Mouse (Mus musculus) T-cell, adult 2 months (primary cell): ENCODE data around the gene Bst1.
A peak's percentile ranks its signal among the peaks of the same experiment; 100 is the strongest.

Source experiments
- DNase-seq: peaks from one replicate; pipeline ENCODE4 v3.0.0; 2022; ENCODE audit warnings: low spot score

Gene Bst1

DNA sequence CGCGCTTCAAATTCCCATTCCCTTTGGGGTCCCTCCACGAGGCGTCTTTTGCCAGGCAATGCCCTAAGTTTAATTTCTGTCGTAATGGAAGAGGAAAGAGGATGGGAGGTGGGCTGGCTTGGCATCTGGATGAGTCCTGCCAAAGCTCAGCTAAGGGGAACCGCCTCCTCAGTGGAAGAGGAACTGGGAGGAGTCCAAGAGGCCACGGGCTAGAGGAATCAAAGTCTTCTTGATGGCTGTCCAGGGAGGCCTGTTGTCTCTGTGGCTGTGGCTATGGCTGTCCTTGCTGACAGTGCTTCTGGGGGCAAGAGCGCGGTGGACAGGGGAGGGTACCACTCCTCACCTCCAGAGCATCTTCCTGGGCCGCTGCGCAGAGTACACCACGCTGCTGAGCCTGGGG is at the start of gene Bst1:
Gene Bst1 (plus strand): TSS at position 191 of the 400 bp plus-strand sequence.
- no peak for DNase-seq

GRCm38 (mm10) chr5:43770618-43771354 is 47.9 kb upstream of the Bst1 start:
- no peak for DNase-seq

DNA sequence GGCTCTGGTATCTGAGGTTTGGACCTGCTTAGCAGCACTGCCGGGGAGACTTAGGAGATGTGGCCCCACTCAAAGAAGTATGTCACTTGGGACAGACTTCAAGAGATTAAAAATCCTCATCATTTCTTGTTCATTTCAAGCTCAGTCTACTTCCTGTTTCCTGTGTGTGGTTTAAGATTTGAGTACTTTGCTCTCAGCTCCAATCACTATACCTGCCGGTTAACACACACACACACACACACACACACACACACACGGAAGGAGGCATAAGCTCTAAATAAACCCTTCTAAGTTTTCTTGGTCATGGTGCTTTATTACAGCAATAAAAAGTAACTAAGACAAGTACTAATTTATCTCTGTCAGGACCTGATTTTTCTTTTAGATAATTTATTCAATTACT is 47.1 kb upstream of the Bst1 start:
- DNase-seq: peak; percentile 65

DNA sequence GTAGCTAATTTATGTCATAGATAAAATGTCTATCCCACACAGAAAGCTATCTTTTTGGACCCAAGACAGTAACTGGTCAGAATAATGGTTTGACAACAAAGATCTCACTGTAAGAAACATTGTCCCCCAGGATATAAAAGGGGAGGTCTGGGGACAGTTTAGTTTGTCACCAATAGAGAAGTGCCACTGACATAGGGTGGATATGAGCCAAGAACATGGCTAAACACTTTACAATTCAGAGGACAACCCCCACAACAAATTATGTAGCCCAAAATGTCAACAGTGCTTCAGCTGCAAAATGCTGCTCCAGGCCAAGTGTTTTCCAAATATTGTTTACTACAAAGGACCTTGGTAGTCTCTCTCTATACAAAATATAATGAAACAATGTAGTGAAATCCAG is 42.3 kb upstream of the Bst1 start:
- DNase-seq: no peak

DNA sequence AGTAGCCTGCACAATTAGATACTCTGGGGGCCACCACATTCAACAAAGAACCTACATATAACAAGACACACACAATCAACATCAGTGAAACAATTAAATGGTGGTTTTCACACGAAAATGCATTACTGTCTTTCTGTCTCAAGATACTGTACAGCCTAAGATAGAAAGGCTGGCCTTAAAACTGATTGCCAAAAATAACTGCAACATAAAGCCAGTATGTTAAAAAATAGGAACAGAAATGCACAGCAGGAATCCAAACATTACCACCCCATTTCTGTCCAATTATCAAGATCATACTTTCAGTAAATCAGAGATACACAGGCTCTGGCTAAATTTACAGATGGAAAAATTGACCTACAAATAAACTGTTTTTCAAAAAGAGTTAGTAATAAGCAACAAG is 41.7 kb upstream of the Bst1 start:
- DNase-seq: no peak

- no peak for DNase-seq
These were observed 40.1 kb upstream of the Bst1 start for GRCm38 (mm10) chr5:43778583-43778982.

GRCm38 (mm10) chr5:43781423-43781976 is 37.2 kb upstream of the Bst1 start:
- peak; percentile 19 for DNase-seq

GRCm38 (mm10) chr5:43781977-43782930 is 36.4 kb upstream of the Bst1 start:
- peak; percentile 80 for DNase-seq

GRCm38 (mm10) chr5:43783996-43784395 is 34.7 kb upstream of the Bst1 start:
- no peak for DNase-seq

DNA sequence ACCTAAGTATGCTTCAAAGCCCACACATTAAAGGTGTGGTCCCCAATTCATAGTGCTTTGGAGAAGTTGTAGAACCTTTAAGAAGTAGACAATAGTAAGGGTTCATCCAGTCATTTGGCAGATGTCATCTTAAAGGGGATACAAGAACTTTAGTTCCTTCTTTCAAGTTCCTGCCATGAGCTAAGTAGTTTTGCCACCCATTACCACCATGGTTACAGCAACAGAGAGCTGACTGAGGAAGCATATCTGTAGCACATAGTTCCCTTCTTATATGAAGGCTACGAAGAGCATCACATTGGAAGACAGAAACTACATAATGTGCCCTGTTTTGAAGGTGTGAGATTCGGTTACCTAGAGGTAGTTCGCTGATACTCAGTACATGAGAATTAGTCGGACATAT is 32.1 kb upstream of the Bst1 start:
- DNase-seq: no peak

DNA sequence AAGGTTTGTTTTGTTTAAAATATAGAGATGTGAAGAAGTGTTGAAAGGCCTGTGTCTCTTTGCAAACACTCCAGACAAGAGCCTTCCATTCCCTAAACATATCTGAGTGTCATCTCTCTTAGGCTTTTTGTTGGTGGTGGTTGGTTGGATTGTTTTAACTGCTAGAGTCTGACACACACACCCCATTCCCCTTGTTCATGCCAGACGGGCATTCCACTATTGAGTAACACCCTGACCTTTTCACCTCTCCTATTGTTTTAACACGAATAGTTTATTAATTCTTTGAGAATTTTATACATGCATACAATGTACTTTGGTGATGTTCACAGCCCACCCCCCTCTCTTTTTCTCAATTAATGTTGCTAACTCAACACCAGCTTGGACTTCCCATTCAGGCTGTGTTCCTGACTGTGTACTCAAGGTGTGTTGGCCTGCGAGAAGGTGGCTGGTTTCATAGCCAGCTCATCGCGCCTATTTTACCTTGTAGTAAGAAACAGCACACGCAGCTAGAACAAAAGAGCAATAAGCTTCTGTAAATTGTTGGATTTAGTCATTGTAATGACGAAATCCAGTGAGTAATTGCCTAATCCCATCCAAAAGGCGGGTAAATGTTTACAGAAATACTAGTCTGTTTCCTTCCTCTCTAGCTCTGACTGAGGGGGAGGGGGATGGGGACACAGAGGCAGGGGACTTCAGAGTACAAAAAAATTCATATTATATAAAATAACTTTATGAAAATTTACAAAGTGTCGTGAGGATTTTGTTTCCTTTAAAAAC is 30.5 kb upstream of the Bst1 start:
- DNase-seq: no peak

DNA sequence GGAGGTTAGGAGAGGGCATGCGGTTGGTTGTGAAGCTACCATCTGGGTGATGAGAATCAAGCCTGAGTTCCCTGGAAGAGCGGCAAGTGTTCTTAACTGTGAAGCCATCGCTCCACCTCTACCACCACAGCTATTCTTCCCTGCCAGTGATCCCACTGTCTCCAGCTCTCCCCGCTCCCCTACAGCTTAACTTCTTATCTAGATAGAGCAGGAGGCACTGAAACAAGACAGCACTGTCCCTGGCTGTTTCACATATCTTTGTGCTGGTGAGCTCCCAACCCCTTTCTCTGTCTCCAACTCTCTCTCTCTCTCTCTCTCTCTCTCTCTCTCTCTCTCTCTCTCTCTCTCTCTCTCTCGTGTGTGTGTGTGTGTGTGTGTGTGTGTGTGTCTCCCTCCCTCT is 26.3 kb upstream of the Bst1 start:
- DNase-seq: no peak

- DNase-seq: no peak
These were observed 19.2 kb upstream of the Bst1 start for GRCm38 (mm10) chr5:43799530-43799929.

GRCm38 (mm10) chr5:43800700-43801099 is 18.0 kb upstream of the Bst1 start:
- no peak for DNase-seq

DNA sequence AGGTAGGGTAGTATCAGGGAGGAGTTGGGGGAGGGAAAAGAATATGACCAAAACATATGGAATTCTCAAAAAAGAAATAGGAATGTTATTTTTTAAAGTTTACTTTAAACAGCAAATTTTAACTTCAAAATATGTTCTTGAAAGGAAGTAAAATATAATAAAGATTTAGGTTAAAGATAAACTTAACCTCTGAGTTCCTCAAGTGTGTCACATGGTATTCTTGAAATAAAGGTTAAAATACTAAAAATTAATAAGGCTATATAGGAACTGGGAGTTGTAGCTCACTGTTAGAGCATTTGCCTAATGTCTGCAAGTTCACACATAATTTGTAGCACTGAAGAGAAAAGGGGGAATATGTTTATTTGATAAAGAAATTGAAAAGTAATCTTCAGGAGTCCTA is 17.4 kb upstream of the Bst1 start:
- DNase-seq: no peak

DNA sequence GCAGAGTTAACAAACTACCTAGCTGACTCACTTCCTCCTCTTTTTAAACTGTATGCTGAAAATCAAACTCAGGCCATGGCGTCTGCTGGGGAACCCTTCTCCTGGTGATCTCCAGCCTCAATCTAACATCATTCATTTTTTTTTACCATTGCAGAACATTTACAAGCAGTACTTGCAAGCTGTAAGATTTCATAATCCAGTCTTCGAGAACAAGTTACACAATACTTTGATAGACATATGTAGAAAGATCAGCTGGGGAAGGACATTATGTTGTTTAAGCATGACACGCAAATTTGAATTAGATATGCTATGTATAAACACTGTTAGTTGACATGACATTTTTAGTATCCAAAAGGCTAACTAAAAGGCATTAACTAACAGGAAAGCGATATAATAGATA is 16.9 kb upstream of the Bst1 start:
- no peak for DNase-seq

- no peak for DNase-seq
These were observed 13.3 kb upstream of the Bst1 start for GRCm38 (mm10) chr5:43805401-43805800.

DNA sequence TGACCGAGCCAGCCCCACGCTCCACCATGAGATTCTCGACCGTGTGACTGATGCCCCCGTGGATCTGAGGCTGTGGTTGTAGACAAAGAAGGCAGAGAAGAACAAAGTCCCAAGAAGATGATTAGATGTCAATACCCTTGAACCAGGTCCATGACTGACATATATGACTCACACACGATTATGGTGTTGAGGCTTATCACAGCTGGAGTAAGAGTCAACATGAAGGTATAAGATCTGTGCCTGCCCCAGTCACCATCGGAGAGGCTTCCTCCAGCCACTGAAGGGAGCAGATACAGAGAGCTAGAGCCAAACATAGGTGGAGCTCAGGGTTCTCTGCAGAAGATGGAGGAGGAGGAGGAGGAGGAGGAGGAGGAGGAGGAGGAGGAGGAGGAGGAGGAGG is 12.3 kb upstream of the Bst1 start:
- DNase-seq: no peak

DNA sequence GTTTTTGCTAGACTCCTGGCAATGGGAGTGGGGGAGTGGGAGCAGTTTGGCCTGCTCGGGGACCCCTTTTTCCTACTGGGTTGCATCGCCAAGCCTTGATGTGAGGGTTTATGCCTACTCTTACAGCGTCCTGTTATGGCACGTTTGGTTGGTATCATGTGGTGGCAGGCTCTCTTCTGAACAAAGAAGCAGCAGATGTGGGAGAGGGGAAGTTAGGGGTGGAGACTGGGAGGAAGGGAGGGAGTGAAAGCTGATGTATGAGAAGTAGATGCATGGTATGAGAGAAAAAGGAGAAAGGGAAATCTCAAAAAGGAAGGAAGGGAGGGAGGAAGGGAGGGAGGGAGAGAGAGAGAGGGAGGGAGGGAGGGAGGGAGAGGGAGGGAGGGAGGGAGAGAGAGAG is 11.8 kb upstream of the Bst1 start:
- no peak for DNase-seq

- DNase-seq: peak; percentile 81
These were observed 10.7 kb upstream of the Bst1 start for GRCm38 (mm10) chr5:43807744-43808696.
